Mouse (Mus musculus) C2C12 (cell line): ENCODE data around the gene Usf3.

Source experiments
- CEBPB ChIP-seq: IDR thresholded peaks from one replicate; pipeline ENCODE4 v1.6.1; 2011; ENCODE audit warnings: low read depth, mild to moderate bottlenecking, control low read depth, moderate library complexity
- CTCF ChIP-seq: IDR thresholded peaks from one replicate; pipeline ENCODE4 v1.5.1; 2011; ENCODE audit not compliant: control insufficient read depth, insufficient read depth, insufficient read length
- FOSL1 ChIP-seq: IDR thresholded peaks from one replicate; pipeline ENCODE4 v1.8.0; 2011; ENCODE audit warnings: mild to moderate bottlenecking, low read length; ENCODE audit not compliant: poor library complexity, insufficient read depth, severe bottlenecking
- MAX ChIP-seq: IDR thresholded peaks from one replicate; pipeline ENCODE4 v1.6.1; 2011; ENCODE audit warnings: mild to moderate bottlenecking, control low read depth
- MYOD1 ChIP-seq: IDR thresholded peaks from one replicate; pipeline ENCODE4 v1.6.1; 2011; ENCODE audit warnings: low read depth; ENCODE audit not compliant: control insufficient read depth, insufficient read length
- USF1 ChIP-seq: IDR thresholded peaks from one replicate; pipeline ENCODE4 v1.6.1; 2011; ENCODE audit warnings: low read depth, mild to moderate bottlenecking, control low read depth, moderate library complexity

DNA sequence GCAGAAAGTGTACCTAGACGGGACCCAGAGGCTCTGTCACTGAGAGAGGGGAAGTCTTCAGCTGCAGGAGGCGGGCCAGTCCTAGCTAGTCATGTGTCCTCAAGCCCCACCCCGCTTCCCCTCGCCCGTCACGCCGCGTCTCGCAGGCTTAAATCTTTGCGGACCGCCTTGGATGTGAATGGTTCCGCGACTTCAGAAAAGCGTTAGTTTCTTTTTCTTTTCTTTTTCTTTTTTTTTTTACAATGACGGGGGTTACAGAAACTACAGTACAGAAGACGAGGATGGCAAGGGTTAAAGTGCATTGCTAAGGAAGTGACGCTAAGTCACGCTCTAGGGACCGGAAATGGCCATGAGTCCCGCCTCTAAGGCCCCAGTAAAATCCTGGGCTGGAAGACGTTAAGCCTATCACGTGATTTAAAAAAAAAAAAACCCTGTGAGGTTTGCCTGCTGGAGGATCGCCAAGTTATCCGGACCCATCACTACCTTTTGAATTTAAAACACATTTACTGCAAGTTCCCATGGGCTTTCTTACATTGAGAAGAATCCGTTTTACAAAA lies 34.0 kb upstream of the Usf3 start:
- no peak for TF ChIP-seq CTCF
- no peak for TF ChIP-seq CEBPB
- no peak for TF ChIP-seq MYOD1
- no peak for TF ChIP-seq MAX
- peak; percentile 88 for TF ChIP-seq USF1
- no peak for TF ChIP-seq FOSL1
